Mouse (Mus musculus): ENCODE data around the gene Myd88. TPM values are rescaled to one million over a fixed set of nuclear protein-coding genes. Genes with fewer than 3 reads are reported as not detected.
"Not testable (repeated sequence)": the region's sequence is repeated elsewhere in the genome, so short reads cannot be mapped to it uniquely, and the experiment has no call there.

Myd88 gene
- polyA plus RNA-seq (2015; fragmentation: Nextera tagmentation; extraction: Ambion mirVana): 25.6 and 25.9 TPM in 2 replicates

- H3K9ac ChIP-seq: peak within 1 kb of the TSS; percentile 86
- WGBS: under 1% methylated on average over 68 of the region's 68 CpGs
- no peaks in the 10 kb centered on the region for H3K27me3 ChIP-seq
- H3K4me3 ChIP-seq (replicated peaks): peak within 1 kb of the TSS; percentile 85
- peak within 1 kb of the TSS; percentile 81 for H3K4me2 ChIP-seq
- peaks cover 34% of the 10 kb centered on the region for H3K36me3 ChIP-seq
- peak; percentile 97 for ATAC-seq (replicated peaks; ENCODE audit: low FRiP score)
- peak within 1 kb of the TSS; percentile 96 for H3K27ac ChIP-seq
- H3K4me1 ChIP-seq: peaks cover 38% of the 10 kb centered on the region
- no peaks in the 10 kb centered on the region for H3K9me3 ChIP-seq (replicated peaks)
Observed at GRCm38 (mm10) chr9:119340909-119341816, at the start of gene Myd88. Myd88 (minus strand) TSS chr9:119341411.

DNA sequence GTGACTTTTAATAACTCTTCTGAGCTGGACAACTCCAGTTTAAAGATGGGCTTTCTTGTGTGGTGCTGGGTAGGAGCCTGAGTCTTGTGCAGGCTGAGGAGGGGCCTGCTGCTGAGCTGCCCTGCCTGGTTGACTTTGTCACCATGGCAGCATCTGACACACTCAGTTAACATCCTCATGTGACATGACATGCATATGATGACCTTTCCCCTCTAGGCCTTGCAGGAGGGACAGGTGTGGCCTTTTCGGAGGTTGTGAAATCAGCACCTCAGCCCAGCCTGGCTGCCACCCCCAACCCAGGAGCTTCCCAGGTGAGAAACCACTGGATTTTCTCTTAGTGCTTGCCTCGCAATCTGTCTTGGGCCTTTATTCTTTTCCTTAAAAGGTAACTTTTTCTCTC lies 49.0 kb upstream of the Myd88 start:
- no peak for ATAC-seq (replicated peaks; ENCODE audit: low FRiP score)
- Histone ChIP-seq H3K36me3 (peaks cover 8% of the 10 kb centered on the region), H3K9me3 (replicated peaks) (no peaks in the 10 kb centered on the region), H3K9ac (no peak overlapping the region), H3K27me3 (no peaks in the 10 kb centered on the region), H3K4me2 (no peak overlapping the region), H3K4me3 (replicated peaks) (no peak overlapping the region), H3K27ac (no peak overlapping the region), H3K4me1 (no peaks in the 10 kb centered on the region)
- WGBS: 91% methylated on average over 2 of the region's 2 CpGs

- H3K27ac ChIP-seq: no peak overlapping the region
- no peaks in the 10 kb centered on the region for H3K9me3 ChIP-seq (replicated peaks)
- WGBS: 52% methylated on average over 5 of the region's 5 CpGs
- no peaks in the 10 kb centered on the region for H3K27me3 ChIP-seq
- no peak overlapping the region for H3K4me2 ChIP-seq
- peaks cover 15% of the 10 kb centered on the region for H3K36me3 ChIP-seq
- H3K4me1 ChIP-seq: no peaks in the 10 kb centered on the region
- no peak overlapping the region for H3K4me3 ChIP-seq (replicated peaks)
- no peak for ATAC-seq (replicated peaks; ENCODE audit: low FRiP score)
- H3K9ac ChIP-seq: no peak overlapping the region
Observed at GRCm38 (mm10) chr9:119388956-119389355, 47.7 kb upstream of the Myd88 start.

DNA sequence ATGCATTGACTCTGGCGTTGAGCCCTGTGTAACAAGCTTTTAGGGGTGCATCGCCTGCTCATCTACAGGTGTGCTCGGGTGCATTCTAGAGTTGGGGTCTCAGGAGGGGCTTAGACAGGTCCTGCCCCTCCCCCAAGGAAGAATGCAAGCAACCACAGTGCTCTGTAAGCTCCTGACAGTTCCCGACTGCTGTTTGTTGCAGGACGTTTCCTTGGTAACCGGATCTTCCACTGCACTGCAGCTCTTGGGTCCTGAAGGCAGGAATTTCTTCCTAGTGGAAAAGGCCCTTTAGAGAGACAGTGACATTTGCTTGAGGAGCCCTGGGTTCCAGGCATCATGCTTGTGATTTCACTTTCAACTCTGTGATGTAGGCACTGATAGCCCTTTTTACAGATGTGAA lies 41.4 kb upstream of the Myd88 start:
- no peak for ATAC-seq (replicated peaks; ENCODE audit: low FRiP score)
- Histone ChIP-seq H3K9ac (no peak overlapping the region), H3K9me3 (replicated peaks) (no peaks in the 10 kb centered on the region), H3K4me2 (no peak overlapping the region), H3K27me3 (no peaks in the 10 kb centered on the region), H3K36me3 (peaks cover 25% of the 10 kb centered on the region), H3K4me1 (no peaks in the 10 kb centered on the region), H3K27ac (no peak overlapping the region), H3K4me3 (replicated peaks) (no peak overlapping the region)
- WGBS: 69% methylated on average over 6 of the region's 6 CpGs

GRCm38 (mm10) chr9:119378231-119378630 lies 37.0 kb upstream of the Myd88 start:
- ATAC-seq (replicated peaks; ENCODE audit: low FRiP score): no peak
- H3K27ac ChIP-seq: no peak overlapping the region
- no peaks in the 10 kb centered on the region for H3K4me1 ChIP-seq
- H3K4me3 ChIP-seq (replicated peaks): no peak overlapping the region
- no peak overlapping the region for H3K4me2 ChIP-seq
- peaks cover 13% of the 10 kb centered on the region for H3K36me3 ChIP-seq
- H3K9ac ChIP-seq: no peak overlapping the region
- 88% methylated on average over 4 of the region's 4 CpGs for WGBS
- H3K9me3 ChIP-seq (replicated peaks): no peaks in the 10 kb centered on the region
- H3K27me3 ChIP-seq: no peaks in the 10 kb centered on the region

- Histone ChIP-seq H3K4me3 (replicated peaks) (no peak overlapping the region), H3K9me3 (replicated peaks) (no peaks in the 10 kb centered on the region), H3K27ac (no peak overlapping the region), H3K4me1 (no peaks in the 10 kb centered on the region), H3K4me2 (no peak overlapping the region), H3K36me3 (peaks cover 13% of the 10 kb centered on the region), H3K9ac (no peak overlapping the region), H3K27me3 (no peaks in the 10 kb centered on the region)
- ATAC-seq (replicated peaks; ENCODE audit: low FRiP score): no peak
- WGBS: 58% methylated on average over 6 of the region's 6 CpGs
Observed at GRCm38 (mm10) chr9:119375556-119375955, 34.3 kb upstream of the Myd88 start.

- H3K4me1 ChIP-seq: no peaks in the 10 kb centered on the region
- no peak overlapping the region for H3K4me3 ChIP-seq (replicated peaks)
- H3K9ac ChIP-seq: no peak overlapping the region
- 35% methylated on average over 3 of the region's 3 CpGs for WGBS
- no peak overlapping the region for H3K27ac ChIP-seq
- peaks cover 12% of the 10 kb centered on the region for H3K36me3 ChIP-seq
- H3K9me3 ChIP-seq (replicated peaks): no peaks in the 10 kb centered on the region
- no peaks in the 10 kb centered on the region for H3K27me3 ChIP-seq
- ATAC-seq (replicated peaks; ENCODE audit: low FRiP score): 0 out of 2 replicates have a peak, but pooled peaks have one; percentile 6
- H3K4me2 ChIP-seq: no peak overlapping the region
Observed at GRCm38 (mm10) chr9:119375008-119375407, 33.8 kb upstream of the Myd88 start.

- WGBS: 56% methylated on average over 4 of the region's 4 CpGs
- Histone ChIP-seq H3K9me3 (replicated peaks) (no peaks in the 10 kb centered on the region), H3K9ac (no peak overlapping the region), H3K27ac (no peak overlapping the region), H3K36me3 (0 out of 2 replicates have a peak, but pooled peaks cover 10% of the 10 kb centered on the region), H3K27me3 (no peaks in the 10 kb centered on the region), H3K4me1 (no peaks in the 10 kb centered on the region), H3K4me3 (replicated peaks) (no peak overlapping the region), H3K4me2 (no peak overlapping the region)
- no peak for ATAC-seq (replicated peaks; ENCODE audit: low FRiP score)
Observed at GRCm38 (mm10) chr9:119371251-119371650, 30.0 kb upstream of the Myd88 start.

GRCm38 (mm10) chr9:119370770-119371169 lies 29.6 kb upstream of the Myd88 start:
- H3K36me3 ChIP-seq; H3K4me2 ChIP-seq; H3K4me1 ChIP-seq; H3K27ac ChIP-seq; H3K27me3 ChIP-seq; H3K4me3 ChIP-seq (replicated peaks); ATAC-seq (replicated peaks; ENCODE audit: low FRiP score); H3K9me3 ChIP-seq (replicated peaks); H3K9ac ChIP-seq: not testable (repeated sequence)
- WGBS: 86% methylated on average over 4 of the region's 4 CpGs

- Histone ChIP-seq H3K27ac (no peak overlapping the region), H3K4me3 (replicated peaks) (no peak overlapping the region), H3K27me3 (no peaks in the 10 kb centered on the region), H3K4me1 (peaks cover 8% of the 10 kb centered on the region; the same call in 1 of the 2 replicates), H3K9me3 (replicated peaks) (no peaks in the 10 kb centered on the region), H3K36me3 (0 out of 2 replicates have a peak, but pooled peaks cover 10% of the 10 kb centered on the region), H3K4me2 (no peak overlapping the region), H3K9ac (no peak overlapping the region)
- no peak for ATAC-seq (replicated peaks; ENCODE audit: low FRiP score)
- WGBS: 83% methylated on average over 3 of the region's 3 CpGs
Observed at GRCm38 (mm10) chr9:119368367-119368766, 27.2 kb upstream of the Myd88 start.

DNA sequence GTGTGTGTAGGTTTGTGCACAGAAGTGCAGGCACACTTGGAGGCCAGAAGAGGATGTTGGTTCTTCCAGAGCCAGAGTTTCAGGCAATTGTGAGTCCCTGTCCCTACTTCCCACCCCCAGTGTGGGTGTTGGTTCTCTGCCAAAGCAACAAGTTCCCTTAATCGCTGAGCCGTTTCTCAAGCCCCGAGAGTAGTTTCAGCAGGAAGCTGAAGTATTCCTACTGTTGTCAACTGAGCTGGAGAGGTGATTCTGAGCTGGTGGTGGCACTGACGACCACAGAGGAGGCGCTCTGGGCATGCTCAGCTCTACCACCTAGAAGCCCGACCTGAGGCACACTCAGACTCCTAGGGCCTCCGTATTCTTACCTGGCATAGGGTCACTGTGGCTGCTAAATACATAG lies 24.1 kb upstream of the Myd88 start, which contains the start of gene Slc22a14:
Gene Slc22a14, minus strand, starts transcription at position 270 of the 400 bp plus-strand sequence.
- H3K36me3 ChIP-seq: peaks cover 21% of the 10 kb centered on the region; the same call in 1 of the 2 replicates
- ATAC-seq (replicated peaks; ENCODE audit: low FRiP score): no peak
- 45% methylated on average over 7 of the region's 7 CpGs for WGBS
- H3K9ac ChIP-seq: no peak within 1 kb of the TSS
- no peak within 1 kb of the TSS for H3K4me3 ChIP-seq (replicated peaks)
- no peaks in the 10 kb centered on the region for H3K27me3 ChIP-seq
- H3K9me3 ChIP-seq (replicated peaks): no peaks in the 10 kb centered on the region
- no peak within 1 kb of the TSS for H3K4me2 ChIP-seq
- no peak within 1 kb of the TSS for H3K27ac ChIP-seq
- H3K4me1 ChIP-seq: peaks cover 8% of the 10 kb centered on the region; the same call in 1 of the 2 replicates

GRCm38 (mm10) chr9:119363229-119363628 lies 22.0 kb upstream of the Myd88 start:
- no peaks in the 10 kb centered on the region for H3K27me3 ChIP-seq
- peaks cover 15% of the 10 kb centered on the region; the same call in 1 of the 2 replicates for H3K36me3 ChIP-seq
- H3K4me1 ChIP-seq: peaks cover 10% of the 10 kb centered on the region; the same call in 1 of the 2 replicates
- 75% methylated on average over 12 of the region's 12 CpGs for WGBS
- no peaks in the 10 kb centered on the region for H3K9me3 ChIP-seq (replicated peaks)
- ATAC-seq (replicated peaks; ENCODE audit: low FRiP score): no peak
- no peak overlapping the region for H3K4me2 ChIP-seq
- no peak overlapping the region for H3K27ac ChIP-seq
- H3K4me3 ChIP-seq (replicated peaks): no peak overlapping the region
- H3K9ac ChIP-seq: no peak overlapping the region

Data from kidney, embryonic 15.5 days (tissue).